Mouse (Mus musculus): ENCODE data around the gene Nedd8.

Gene Nedd8

DNA sequence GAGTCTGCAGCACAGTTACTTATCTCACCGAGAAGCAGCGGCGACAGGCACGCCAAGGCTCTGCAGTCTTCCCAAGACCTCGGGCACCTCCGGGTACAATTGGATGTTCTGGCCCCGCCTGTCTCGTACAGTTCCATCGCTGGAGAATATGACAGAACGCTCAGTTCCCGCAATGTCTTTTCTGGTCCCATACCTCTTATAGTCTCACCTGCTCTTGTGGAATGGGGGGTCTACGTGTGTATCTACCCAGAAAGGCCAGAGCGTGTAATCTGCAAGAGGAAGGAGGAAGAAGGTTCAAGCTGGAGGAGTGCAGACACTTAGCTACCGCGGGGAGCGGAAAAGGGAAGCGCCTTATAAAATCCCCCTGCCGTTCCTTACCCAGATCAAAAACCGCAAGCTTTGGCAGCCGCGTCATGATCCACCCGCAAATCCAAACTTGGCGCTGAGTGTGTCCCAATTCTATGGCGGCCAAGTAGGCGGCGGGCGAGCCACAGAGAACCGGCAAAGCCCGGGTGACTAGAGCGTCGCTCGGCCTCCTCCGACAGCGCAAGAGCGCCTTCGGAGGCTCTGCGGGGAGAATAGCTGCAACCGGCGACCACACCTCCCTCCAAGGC is 11.9 kb downstream of the Nedd8 start, which contains the start of gene Mdp1:
Gene Mdp1, minus strand, starts transcription at position 549 of the 614 bp plus-strand sequence.
- DNase-seq, result peak; percentile 84 to 90

DNA sequence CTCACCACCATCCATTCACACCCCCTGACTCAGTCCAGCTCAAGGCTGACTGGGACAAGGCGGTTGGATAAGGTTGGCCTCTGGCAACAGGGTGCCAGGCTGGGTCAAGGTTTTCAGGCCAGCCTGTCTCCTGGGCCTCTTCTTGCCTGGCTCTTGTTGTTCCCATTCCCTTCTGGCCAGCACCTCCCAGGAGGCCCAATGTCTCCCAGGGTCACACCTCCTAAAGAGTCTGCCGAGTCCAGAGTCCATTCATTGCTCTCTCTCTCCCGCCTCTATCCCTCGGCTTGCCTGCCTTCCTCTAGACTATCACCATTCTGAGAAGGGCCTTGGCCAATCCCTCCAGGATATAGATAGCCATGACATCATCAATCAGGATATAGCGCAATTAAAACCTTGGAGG is 13.9 kb downstream of the Nedd8 start:
- DNase-seq, result peak in 1 of 2 experiments; percentile 16

DNA sequence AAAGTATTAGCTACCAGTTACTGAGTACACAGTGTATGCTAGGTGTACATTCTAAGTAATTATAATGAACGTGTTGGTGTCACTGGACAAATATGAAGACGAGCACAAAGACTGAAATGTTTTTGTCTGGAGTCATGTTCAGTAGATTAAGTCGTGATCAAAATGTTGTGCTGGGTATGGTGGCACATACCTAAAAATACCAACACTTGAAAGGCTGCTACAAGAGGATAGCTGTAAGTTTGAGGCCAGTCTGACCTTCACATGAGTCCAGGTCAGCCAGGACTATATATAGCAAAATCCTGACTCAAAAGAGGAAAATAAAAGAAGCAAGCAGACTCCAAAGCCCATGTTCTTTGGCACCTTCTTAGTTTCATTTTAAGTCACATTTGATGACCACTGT is 15.0 kb downstream of the Nedd8 start:
- DNase-seq, result no peak

DNA sequence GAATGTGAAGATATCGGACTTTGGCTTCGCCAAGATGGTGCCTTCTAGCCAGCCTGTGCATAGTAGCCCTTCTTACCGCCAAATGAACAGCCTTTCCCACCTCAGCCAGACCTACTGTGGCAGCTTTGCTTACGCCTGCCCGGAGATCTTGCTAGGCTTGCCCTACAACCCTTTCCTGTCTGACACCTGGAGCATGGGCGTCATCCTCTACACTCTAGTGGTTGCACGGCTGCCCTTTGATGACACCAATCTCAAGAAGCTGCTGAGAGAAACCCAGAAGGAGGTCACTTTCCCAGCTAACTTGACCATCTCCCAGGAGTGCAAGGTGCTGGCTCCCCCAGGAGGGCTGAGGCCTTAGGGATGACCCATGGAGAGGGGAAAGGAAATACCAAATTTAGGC is 20.4 kb downstream of the Nedd8 start:
- DNase-seq, result no peak

DNA sequence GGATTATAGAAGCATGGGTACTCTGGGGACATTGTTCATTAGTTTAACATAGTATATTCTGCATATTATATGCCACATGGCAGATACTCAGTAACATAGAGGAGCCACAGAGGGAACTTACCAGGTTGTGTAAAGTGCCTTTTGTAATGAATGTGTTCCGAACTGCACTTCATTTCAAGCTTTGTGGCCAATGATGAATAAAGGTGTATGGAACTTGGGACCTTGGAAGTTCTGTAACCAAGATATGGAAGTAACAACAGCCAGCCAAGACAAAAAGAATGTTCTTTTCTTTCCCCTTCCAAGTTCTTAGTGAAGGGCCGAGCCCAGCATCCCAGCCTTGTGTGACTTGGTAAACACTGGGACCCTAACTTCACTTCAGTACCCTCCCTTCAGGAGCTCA is 22.0 kb downstream of the Nedd8 start, which contains the start of gene Tssk4:
Gene Tssk4, plus strand, starts transcription at position 301 of the 400 bp plus-strand sequence.
- DNase-seq, result no peak

DNA sequence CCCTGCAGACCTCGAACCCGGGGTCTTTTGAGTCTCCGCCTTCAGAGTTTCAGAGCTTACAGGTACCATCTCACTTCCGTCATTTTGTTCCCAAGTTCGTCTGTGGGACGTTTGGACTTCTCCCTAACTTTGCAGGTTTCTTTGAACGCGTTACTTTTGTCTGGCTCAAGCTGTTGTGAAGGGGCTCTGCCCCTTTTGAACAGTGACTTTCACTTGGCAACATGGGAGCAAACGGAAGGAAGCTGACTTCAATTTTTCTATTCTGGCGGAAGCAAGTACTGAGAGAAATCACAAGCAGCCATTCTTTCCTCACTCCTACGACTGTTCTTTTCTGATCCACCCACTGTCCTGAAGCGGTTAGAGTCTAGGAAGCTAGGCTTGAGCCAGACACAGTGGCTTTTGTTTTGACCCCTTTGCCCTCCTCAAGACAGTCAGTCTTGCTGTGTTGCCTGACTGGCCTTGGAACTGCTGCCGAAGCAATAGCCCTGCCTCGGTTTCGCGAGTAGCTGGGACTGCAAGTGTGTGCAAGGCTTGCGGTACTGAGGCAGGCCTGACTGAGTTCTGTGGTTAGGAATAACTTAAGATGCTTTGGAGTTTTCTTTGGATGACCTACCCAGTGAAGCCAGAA is 27.5 kb downstream of the Nedd8 start:
- DNase-seq, result peak; percentile 28 to 35

DNA sequence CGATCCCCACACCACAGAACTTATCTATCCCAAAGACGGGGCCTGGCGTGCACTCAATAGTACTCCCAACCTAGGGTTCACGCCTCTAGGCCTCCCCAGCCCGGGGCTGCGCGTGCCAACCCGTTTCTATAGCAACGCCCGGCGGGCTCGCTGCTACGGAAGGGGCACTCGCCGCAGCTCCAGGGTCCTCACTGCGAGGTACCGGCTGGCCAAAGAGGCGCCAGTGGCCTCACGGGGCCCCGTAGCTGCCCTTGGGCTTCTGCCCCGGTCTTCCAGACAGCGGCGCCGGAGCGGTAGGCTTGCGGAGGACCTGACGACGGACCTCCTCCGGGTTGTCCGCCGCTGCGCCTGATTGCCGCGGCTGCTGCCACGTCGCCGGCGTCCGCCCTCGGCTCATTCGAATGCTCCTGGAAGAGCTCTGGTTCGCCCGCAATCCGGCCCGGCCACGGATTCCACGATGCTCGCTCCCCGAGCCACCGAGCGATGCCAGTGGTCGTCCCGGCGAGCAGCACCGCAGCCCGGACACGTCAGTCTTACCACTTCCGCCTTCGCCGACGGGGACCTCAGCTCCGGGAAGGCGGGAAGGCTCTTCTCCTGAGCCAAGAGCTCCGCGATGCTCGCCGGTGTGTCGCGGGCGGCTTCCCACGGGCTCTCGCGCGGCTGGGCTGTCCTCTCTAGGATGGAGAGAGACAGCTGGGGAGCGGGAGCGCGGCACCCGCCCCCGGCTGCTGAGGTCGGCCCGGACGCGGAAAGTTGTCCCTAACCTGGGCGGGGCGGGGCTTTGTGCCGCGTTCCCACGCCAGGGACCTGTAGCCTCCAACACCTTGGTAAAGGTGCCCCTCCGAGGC is 28.6 kb downstream of the Nedd8 start, which contains the start of gene Tm9sf1:
Gene Tm9sf1, minus strand, starts transcription at position 747 of the 848 bp plus-strand sequence.
- peak; percentile 88 to 93 for DNase-seq

DNA sequence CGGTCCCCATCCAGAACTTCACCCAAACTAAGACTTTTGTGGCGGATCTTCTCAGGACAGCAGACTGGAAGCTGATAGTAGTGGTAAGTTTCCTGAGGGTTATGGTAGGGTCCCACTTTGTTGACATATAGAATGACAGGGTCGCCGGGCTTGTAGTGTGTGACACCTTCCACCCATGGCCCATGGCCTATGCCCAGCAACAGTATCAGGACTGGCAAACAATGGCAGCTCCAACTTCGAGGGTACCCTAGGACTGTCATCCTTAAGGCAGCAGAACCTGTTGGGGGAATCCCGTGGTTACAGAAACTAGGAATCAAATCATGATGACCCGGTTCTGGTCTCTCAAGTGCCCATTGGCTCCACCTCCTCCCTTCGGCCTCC is 29.3 kb downstream of the Nedd8 start:
- DNase-seq, result no peak

DNA sequence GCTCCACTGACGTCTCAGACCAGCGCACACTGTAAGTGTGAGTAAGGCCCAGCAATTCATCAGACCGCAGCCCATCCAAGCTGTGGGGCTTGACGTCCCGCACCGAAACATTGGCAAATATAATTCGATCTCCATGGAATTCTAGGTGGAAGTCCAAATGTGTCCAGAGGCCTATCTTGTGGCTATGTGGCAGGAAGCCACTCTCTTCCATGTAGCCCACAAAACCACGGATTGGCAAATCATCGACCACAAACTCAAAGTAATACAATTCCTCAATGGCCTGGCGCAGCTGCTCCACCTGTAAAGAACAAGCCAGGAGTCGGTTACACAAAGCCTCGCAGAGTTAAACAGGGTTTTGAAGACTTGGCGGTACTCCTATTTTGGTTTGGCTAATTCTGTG is 30.6 kb downstream of the Nedd8 start:
- no peak for DNase-seq

DNA sequence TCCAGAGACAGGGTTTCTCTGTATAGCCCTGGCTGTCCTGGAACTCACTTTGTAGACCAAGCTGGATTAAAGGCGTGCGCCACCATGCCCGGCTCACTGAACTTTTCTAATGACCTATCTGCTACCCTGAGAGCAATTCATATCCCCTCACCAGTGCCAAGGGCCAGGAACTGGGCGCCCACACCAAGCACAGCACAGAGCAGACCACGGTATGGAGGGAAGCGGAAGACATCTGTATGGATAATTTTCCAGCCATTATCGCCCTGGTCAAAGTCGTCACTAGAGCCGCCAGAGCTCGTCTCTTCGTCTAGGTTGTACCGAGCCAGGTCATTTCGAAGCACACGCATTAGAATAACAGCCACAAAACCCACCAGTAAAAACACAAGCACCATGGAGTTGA is 31.1 kb downstream of the Nedd8 start:
- no peak for DNase-seq

DNA sequence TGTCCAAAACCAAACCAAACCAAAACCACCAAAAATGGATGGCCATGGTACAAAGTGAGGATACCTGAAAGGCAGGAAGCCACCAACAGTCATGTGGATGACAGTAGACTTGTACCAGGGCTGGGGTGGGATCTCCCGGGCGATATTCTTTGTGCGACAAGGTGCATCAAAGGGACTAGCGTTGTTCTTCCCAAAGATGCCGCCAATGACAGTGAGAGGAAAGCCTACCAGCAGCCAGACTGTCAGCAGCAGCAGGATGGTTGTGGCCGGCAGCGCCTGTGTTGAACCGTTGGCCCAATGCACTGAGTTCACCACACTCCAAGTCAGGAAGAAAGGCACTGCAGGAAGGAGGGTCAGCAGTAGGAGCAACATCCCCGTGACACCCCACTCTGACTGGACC is 34.1 kb downstream of the Nedd8 start, which contains the start of gene Gm49378:
Gene Gm49378, minus strand, starts transcription at position 101 of the 400 bp plus-strand sequence.
- no peak for DNase-seq

DNA sequence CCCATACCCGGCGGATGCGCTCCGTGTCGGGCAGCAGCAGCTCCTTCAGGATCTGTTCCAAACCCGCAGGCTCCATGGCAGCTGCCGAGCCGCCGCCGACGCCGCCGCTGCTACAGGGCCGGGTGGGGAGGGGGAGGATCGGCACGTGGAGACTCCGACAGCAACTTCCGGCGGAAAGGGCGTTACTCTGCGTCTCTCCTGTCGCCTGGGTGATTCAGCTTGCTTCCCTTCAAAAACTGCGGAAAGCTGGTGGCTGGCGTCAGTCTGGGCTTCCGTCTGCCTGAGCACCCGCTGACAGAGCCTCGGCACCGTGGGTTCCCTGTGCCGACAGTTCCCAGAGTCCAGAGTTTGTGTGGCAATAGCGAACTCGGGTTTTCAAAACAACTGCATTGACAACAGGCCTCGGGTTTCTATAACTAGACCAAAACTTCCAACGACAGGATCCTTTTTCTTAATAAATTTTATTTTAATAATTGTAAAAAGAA is 36.4 kb downstream of the Nedd8 start, which contains the start of gene Ipo4:
Gene Ipo4, minus strand, starts transcription at position 435 of the 485 bp plus-strand sequence.
- DNase-seq, result peak; percentile 91 to 94

DNA sequence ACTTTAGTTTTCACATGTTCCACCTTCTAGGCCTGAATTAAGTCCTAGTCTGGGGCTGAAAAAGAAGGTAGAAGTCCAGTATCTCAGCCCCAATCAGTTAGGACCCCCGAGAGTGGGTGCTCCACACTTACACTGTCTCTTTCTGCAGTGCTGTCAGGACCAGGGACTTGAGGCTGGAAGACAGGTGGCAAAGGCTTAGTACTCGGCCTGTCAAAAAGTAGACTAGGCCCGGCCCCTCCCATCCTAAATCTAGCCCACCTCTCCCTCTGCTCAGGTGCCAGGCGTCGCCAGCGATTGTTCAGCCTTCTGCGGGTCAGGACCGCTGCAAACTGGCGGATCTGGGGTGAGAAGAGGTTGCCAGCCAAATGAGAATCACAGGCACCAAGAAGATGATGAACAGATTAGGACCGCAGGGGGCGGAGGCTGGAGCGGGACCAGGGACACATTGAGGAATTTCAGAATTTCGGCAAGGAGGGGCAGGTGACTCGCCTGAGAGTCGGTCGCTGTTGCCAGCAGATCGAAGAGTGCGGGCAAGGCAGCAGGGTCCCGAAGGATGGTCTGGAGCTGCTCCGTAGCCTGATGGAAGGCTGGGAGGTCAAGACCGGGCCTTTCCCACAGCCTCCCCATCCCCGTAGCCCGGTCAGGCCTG is 36.9 kb downstream of the Nedd8 start:
- peak; percentile 56 to 58 for DNase-seq

DNA sequence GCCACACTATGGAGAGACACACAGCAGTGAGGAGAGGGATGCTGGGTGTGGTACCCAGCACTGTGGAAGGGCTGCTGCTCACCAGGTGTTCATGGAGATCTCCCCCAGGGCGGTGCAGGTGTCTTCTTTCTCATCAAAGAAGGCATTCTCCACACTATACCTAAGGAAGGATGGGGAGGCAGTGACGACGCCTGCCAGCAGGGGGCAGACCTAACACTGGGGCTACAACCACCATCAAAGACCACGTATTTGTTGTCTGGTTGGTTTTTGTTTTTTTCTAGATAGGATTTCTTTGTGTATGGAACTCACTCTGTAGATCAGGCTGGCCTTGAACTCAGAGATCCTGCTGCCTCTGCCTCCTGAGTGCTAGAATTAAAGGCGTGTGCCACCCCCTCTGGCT is 42.6 kb downstream of the Nedd8 start:
- peak; percentile 73 to 76 for DNase-seq

DNA sequence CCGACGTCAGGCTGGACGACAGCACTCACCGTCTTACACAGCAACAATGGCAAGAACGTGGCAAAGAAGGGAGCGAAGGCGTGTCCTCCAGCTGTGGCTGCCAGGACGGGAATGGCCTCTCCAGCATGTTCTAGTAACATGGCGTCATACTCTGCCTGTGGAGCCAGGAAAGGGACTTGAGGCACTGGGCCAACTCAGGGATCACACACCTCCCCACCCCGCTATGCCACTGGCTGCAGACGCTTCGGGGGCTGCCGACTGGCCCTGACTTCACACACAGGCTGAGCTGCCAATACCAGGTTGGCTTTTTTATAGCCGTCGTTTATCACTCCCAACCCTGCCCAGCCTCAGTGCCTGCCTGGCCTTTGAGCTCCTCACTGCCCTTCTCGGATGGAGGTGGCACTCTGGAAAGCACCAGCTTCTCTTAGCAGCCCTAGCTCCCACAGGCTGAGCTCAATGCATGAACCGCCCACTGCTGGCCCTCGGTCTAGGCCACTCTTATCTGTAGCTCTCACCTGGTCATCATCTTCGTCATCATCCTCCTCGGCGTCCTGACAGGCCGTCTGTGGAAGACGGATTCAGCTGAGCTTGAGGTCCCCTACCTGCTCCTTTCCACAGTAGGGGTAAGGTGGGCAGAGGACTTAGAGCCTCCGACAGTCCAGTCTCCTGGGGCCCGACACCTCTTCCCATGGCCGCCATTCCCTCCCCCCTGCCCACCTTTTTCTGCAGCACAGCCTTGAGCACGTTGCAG is 43.7 kb downstream of the Nedd8 start:
- no peak for DNase-seq

DNA sequence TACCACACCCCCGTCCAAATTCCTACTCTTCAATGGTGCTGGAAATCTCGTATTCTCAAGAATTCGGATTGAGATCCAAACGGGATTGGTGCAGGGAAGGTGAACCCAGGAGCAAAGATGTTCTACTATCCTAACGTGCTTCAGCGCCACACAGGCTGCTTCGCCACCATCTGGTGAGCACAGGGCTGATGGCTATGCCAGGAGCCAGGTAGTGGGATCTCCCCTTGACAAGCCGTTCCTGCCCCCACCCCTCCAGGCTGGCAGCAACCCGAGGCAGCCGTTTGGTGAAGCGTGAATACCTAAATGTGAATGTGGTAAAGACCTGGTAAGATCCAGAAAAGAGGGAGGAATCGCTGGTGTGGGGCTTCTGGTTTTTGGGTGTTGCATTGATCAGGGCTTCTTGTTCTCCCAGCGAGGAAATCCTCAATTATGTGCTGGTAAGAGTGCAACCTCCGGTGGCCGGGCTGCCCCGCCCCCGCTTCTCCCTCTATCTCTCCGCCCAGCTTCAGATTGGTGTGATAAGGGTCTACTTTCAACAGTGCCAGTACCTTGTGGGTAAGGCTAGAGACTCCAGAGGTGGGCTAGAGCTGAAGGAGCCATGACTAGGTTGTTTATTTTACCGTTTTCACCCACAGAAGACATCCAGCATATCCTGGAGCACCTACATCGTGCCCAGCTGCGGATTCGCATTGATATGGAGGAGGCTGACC is 53.3 kb downstream of the Nedd8 start:
- peak in 1 of 2 experiments; percentile 33 for DNase-seq

DNA sequence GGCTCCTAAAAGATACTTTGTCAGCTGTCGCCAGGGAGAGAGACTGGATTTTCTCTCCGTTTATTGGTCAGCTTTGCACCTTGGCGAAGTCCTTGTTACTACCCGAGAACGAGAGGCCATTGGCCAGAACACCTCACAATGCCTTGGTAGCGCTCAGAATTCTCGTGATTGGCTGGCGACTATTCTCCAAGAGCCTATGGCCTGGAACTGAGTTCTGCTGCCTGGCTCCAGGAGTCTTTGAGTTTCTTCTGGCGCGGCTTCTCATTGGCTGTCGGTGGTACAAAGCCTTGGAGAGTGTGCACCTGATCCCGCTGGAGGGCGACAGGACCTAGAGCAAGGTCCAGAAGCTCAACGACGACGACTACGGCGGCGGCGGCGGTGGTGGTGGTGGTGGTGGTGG is 54.1 kb downstream of the Nedd8 start, which contains the start of gene Rec8:
Gene Rec8, plus strand, starts transcription at position 216 of the 400 bp plus-strand sequence.
- DNase-seq, result peak; percentile 48 to 69

DNA sequence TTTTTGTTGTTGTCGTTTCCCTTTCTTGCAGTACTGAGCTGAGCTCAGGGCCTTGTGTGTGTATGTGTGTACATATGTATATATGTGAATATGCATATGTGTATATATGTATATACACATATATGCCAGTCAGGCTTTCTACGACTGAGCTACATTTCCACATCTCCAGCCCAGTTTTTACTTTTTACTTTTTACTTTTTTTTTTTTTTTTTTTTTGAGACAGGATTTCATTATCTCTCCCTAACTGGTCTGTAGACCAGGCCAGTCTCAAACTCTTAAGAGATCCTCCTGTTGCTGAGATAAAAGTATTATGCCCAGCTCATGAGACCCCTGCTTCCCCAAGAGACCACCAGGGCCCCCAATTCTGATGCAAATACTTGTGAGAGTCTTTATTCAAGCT is 55.1 kb downstream of the Nedd8 start:
- DNase-seq, result no peak

DNA sequence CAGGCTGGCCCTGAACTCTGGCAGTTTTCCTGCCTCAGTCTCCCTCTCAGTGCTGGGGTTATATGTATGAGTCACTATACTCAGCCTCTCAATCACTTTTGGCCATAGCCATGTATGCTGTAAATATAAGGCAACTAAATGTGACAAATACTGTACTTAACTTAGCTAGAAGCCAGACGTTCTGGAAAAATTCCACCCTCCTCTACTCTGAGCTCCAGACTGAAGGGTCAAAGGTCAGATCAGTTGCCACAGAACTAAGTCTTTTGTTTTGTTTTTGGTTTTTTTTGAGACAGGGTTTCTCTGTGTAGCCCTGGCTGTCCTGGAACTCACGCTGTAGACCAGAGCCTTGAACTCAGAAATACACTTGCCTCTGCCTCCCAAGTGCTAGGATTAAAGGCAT is 56.0 kb downstream of the Nedd8 start:
- DNase-seq, result no peak

DNA sequence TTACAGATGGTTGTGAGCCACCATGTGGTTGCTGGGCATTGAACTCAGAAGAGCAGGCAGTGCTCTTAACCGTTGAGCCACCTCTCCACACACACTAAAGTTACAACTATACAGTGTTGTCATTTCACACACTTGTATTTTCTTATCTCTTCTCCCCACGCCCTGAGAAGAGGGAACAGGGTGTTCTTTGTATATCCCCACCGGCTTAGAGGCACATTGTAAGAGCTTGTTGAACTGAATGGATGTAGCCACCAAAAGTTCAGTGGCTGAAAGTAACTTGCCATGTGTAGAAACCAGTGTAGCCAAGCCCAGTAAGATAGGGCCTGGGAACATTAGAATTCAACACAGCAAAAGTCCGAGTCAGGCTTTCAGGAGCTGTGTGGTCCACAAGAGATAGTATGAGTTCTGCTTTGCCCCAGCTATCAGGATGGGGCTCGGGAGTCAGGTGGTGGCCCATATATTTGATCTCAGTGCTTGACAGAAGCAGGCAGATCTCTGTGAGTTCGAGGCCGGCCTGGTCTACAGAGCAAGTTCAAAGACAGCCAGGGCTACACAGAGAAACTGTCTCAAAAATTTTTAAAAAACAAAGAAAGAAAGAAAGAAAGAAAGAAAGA is 57.3 kb downstream of the Nedd8 start:
- DNase-seq, result no peak

DNA sequence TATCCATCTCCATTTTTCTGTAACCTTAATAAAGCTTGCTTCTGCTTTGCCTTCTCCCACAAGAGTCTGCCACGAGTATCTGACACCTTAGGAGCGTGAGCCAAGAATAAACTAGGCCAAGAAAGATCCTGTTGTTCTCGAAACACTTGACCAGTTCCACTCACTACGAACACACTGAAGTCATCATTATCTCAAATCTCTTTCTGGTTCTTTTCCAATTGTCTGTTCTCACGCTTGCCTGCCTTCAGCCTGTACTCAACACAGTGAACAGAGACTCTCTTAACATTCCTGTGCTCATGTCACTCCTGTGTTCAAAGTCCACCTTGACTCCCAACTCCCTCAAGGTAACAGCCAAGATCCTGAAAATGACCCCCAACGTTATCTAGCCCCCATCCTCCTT is 58.6 kb downstream of the Nedd8 start:
- no peak for DNase-seq
